8 mouse cellular contexts compared by ENCODE assay signal in genomic region chr7:34317901-34318476, GRCm38 (mm10). TPM values are rescaled to one million over a fixed set of nuclear protein-coding genes. Genes with fewer than 3 reads are reported as not detected.
DNase-seq lines count a peak whose midpoint lies in the region; ATAC-seq lines count a peak whose summit lies in the region.

No protein-coding gene starts in this region.

- DNase-seq in limb, embryonic 10.5 days (ENCODE audit: low spot score), result no peak
- peak; percentile 83 for DNase-seq in brain, adult 2 months (ENCODE audit: low read depth, low spot score)
- peak; percentile 66 to 78 for DNase-seq in heart, adult 18-20 months
- DNase-seq in layer of hippocampus, adult 8-10 months (ENCODE audit: low spot score in 2 of 2), result peak; percentile 31 to 32
- no peak for DNase-seq in spleen, postnatal 14 days (ENCODE audit: low spot score in 2 of 2)

- no peak overlapping the region for H3K4me3 ChIP-seq in limb, embryonic 12.5 days (replicated peaks)
- H3K4me3 ChIP-seq in limb, embryonic 10.5 days, result no peak overlapping the region
- H3K4me3 ChIP-seq in stomach, embryonic 14.5 days (ENCODE audit: low read depth, low read length), result no peak overlapping the region

- no peaks in the 10 kb centered on the region for H3K36me3 ChIP-seq in limb, embryonic 12.5 days
- no peaks in the 10 kb centered on the region for H3K36me3 ChIP-seq in limb, embryonic 10.5 days
- no peaks in the 10 kb centered on the region for H3K36me3 ChIP-seq in stomach, embryonic 14.5 days (ENCODE audit: control insufficient read depth, insufficient read depth, low read length)

- H3K4me1 ChIP-seq in limb, embryonic 12.5 days (replicated peaks), result no peaks in the 10 kb centered on the region; the same call in 1 of the 2 replicates
- H3K4me1 ChIP-seq in limb, embryonic 10.5 days, result peaks cover 3% of the 10 kb centered on the region; the same call in 1 of the 2 replicates
- peaks cover 16% of the 10 kb centered on the region; the same call in 1 of the 2 replicates for H3K4me1 ChIP-seq in stomach, embryonic 14.5 days (ENCODE audit: control insufficient read depth, insufficient read depth, low read length)

- WGBS in limb, embryonic 12.5 days, result 57% methylated on average over 7 of the region's 7 CpGs
- 59% methylated on average over 7 of the region's 7 CpGs for WGBS in limb, embryonic 10.5 days
- WGBS in stomach, embryonic 14.5 days, result 36% methylated on average over 7 of the region's 7 CpGs

- no peak overlapping the region for H3K4me2 ChIP-seq in limb, embryonic 12.5 days
- no peak overlapping the region for H3K4me2 ChIP-seq in stomach, embryonic 14.5 days (replicated peaks; ENCODE audit: low read depth, low read length)

- no peak overlapping the region for H3K9ac ChIP-seq in limb, embryonic 12.5 days (replicated peaks)
- H3K9ac ChIP-seq in stomach, embryonic 14.5 days (replicated peaks; ENCODE audit: low read depth, low read length), result no peak overlapping the region

- 0 out of 2 replicates have a peak overlapping the region, but pooled peaks have one; percentile 50 for H3K27ac ChIP-seq in limb, embryonic 12.5 days
- H3K27ac ChIP-seq in limb, embryonic 10.5 days, result no peak overlapping the region
- H3K27ac ChIP-seq in stomach, embryonic 14.5 days (ENCODE audit: low read length), result peak overlapping the region; percentile 81

- H3K9me3 ChIP-seq in limb, embryonic 12.5 days, result no peaks in the 10 kb centered on the region
- no peaks in the 10 kb centered on the region for H3K9me3 ChIP-seq in limb, embryonic 10.5 days (replicated peaks)
- H3K9me3 ChIP-seq in stomach, embryonic 14.5 days (ENCODE audit: control insufficient read depth, low read depth, low read length), result no peaks in the 10 kb centered on the region

- no peak for ATAC-seq in limb, embryonic 12.5 days (ENCODE audit: insufficient number of reproducible peaks, insufficient read depth, low FRiP score, low TSS enrichment, low read depth)
- ATAC-seq in stomach, embryonic 14.5 days (ENCODE audit: insufficient number of reproducible peaks, insufficient read depth, low FRiP score, low read depth), result peak; percentile 24; the same call in 1 of the 2 replicates
- no peak for ATAC-seq in activated CD4-positive, CD25-positive, alpha-beta regulatory T cell, adult 4 months

- H3K27me3 ChIP-seq in limb, embryonic 12.5 days, result no peaks in the 10 kb centered on the region
- H3K27me3 ChIP-seq in limb, embryonic 10.5 days (ENCODE audit: low read depth, poor library complexity, severe bottlenecking), result no peaks in the 10 kb centered on the region
- H3K27me3 ChIP-seq in stomach, embryonic 14.5 days (ENCODE audit: control insufficient read depth, insufficient read depth, low read length), result no peaks in the 10 kb centered on the region

RNA-seq across cellular contexts. Expression of gene 4931406P16Rik, which starts 4.6 kb away (rescaled TPM):
- 27.8 and 30.8 TPM in 2 replicates for polyA plus RNA-seq in limb, embryonic 12.5 days (2016; fragmentation: Nextera tagmentation; extraction: Ambion mirVana)
- 22.8 and 27.2 TPM in 2 replicates for polyA plus RNA-seq in limb, embryonic 10.5 days (2016; fragmentation: Nextera tagmentation; extraction: Ambion mirVana)
- total RNA-seq in heart, adult 18-20 months (2021), result 10 to 100 TPM; 34.8 to 41.3 TPM
- total RNA-seq in layer of hippocampus, adult 8-10 months (2022), result 10 to 100 TPM; 41.2 to 45.6 (median 41.6) TPM
- 41.0 and 47.8 TPM in 2 replicates for polyA plus RNA-seq in stomach, embryonic 14.5 days (2014; fragmentation: Nextera tagmentation; extraction: Ambion mirVana)
- polyA plus RNA-seq in activated CD4-positive, CD25-positive, alpha-beta regulatory T cell, adult 4 months (2017; shearing (Covaris generic)), result 10 to 100 TPM; 23.5 to 24.1 TPM

Comparison
In these comparisons a context has a peak if more than half of its experiments do, and no peak if none do; other contexts are left out.
1. DNase-seq: peak in brain, adult 2 months (single experiment), heart, adult 18-20 months (2 of 2) and layer of hippocampus, adult 8-10 months (2 of 2); none in limb, embryonic 10.5 days (single experiment) and spleen, postnatal 14 days (0 of 2).